Mouse (Mus musculus) MN1 (cell line): ENCODE measurements around the gene Spred3.
"Not testable (repeated sequence)": the region's sequence is repeated elsewhere in the genome, so short reads cannot be mapped to it uniquely, and the experiment has no call there.

Experiments
- DNase-seq: peaks from one replicate; pipeline ENCODE4 v3.0.0-alpha.2; 2016; ENCODE audit warnings: low spot score

Spred3 gene

GRCm38 (mm10) chr7:29170066-29170754 lies at the start of gene Spred3, which contains the start of gene Ggn:
TSS of gene Spred3 (minus strand) at chr7:29170411.
TSS of gene Ggn (plus strand) at chr7:29170210.
- DNase-seq: peak; percentile 57

- DNase-seq: no peak
Observed at GRCm38 (mm10) chr7:29214846-29215245, 44.6 kb upstream of the Spred3 start.

GRCm38 (mm10) chr7:29214236-29214635 lies 44.0 kb upstream of the Spred3 start:
- no peak for DNase-seq

GRCm38 (mm10) chr7:29213675-29214082 lies 43.5 kb upstream of the Spred3 start, which contains the start of gene Catsperg1:
TSS of gene Catsperg1 (minus strand) at chr7:29214035.
- DNase-seq: peak; percentile 71

- not testable (repeated sequence) for DNase-seq
Observed at GRCm38 (mm10) chr7:29212775-29213560, 42.8 kb upstream of the Spred3 start.

GRCm38 (mm10) chr7:29212199-29212765 lies 42.1 kb upstream of the Spred3 start:
- peak; percentile 71 for DNase-seq

GRCm38 (mm10) chr7:29211415-29212198 lies 41.4 kb upstream of the Spred3 start:
- DNase-seq: peak; percentile 87

GRCm38 (mm10) chr7:29211013-29211412 lies 40.8 kb upstream of the Spred3 start:
- DNase-seq: not testable (repeated sequence)

- DNase-seq: no peak
Observed at GRCm38 (mm10) chr7:29202577-29202976, 32.4 kb upstream of the Spred3 start.

GRCm38 (mm10) chr7:29194230-29194629 lies 24.0 kb upstream of the Spred3 start:
- DNase-seq: not testable (repeated sequence)

GRCm38 (mm10) chr7:29181323-29181722 lies 11.1 kb upstream of the Spred3 start:
- not testable (repeated sequence) for DNase-seq

GRCm38 (mm10) chr7:29180854-29181236 lies 10.6 kb upstream of the Spred3 start:
- no peak for DNase-seq

GRCm38 (mm10) chr7:29180077-29180853 lies 10.1 kb upstream of the Spred3 start, which contains the start of gene Psmd8:
TSS of gene Psmd8 (minus strand) at chr7:29180701.
- DNase-seq: peak; percentile 97

GRCm38 (mm10) chr7:29179323-29179722 lies 9.1 kb upstream of the Spred3 start:
- DNase-seq: peak; percentile 75

GRCm38 (mm10) chr7:29178106-29178505 lies 7.9 kb upstream of the Spred3 start:
- no peak for DNase-seq

- no peak for DNase-seq
Observed at GRCm38 (mm10) chr7:29172390-29173016, 2.3 kb upstream of the Spred3 start.

GRCm38 (mm10) chr7:29171562-29172097 lies 1.4 kb upstream of the Spred3 start:
- no peak for DNase-seq

GRCm38 (mm10) chr7:29170755-29171561 lies 747 bp upstream of the Spred3 start:
- peak; percentile 29 for DNase-seq
